Mouse (Mus musculus): ENCODE data around the gene Zfp69.

- TF ChIP-seq CTCF (IDR thresholded peaks at IDR 0.05; ENCODE audit: insufficient read depth, low read depth, low read length) (no peak), POLR2A (IDR thresholded peaks at IDR 0.05; ENCODE audit: insufficient read depth, low read depth, low read length) (no peak)
Observed at GRCm38 (mm10) chr4:120894584-120894983, 56.9 kb downstream of the Zfp69 start.
